Mouse (Mus musculus) liver, postnatal 0 days (tissue): Measurements from ENCODE around the gene Ica1.

Experiments
- CTCF ChIP-seq: sonication (generic); IDR thresholded peaks from 2 replicates; pipeline ENCODE4 v1.5.1; 2016; ENCODE audit warnings: antibody characterized with exemption, low read depth
- EP300 ChIP-seq: IDR thresholded peaks from 2 replicates; pipeline ENCODE4 v1.6.1; 2016; ENCODE audit warnings: antibody characterized with exemption, low read depth, mild to moderate bottlenecking

- TF ChIP-seq CTCF (no peak), EP300 (no peak)
Measured at GRCm38 (mm10) chr6:8655454-8655853, 122.8 kb downstream of the Ica1 start.
